Mouse (Mus musculus) gastrocnemius, postnatal 4 days (tissue): ENCODE measurements around the gene Gm49395. TPM values are rescaled to one million over a fixed set of nuclear protein-coding genes. Genes with fewer than 3 reads are reported as not detected.
A peak's percentile ranks its signal among the peaks of the same experiment; 100 is the strongest.

Source experiments
- DNase-seq, 2 experiments: peaks; one replicate each; pipeline ENCODE4 v3.0.0; 2021 to 2022; ENCODE audit warnings: low spot score in 2 of 2, mixed read lengths in 2 of 2
- total RNA-seq, 2 experiments: library from RNA; stranded (reverse); gene quantifications; 2 replicates each; pipeline ENCODE4 v1.2.3; 2021

Gene Gm49395
- total RNA-seq, 2 experiments from 2014 or later: 7.2 to 7.5 TPM

DNA sequence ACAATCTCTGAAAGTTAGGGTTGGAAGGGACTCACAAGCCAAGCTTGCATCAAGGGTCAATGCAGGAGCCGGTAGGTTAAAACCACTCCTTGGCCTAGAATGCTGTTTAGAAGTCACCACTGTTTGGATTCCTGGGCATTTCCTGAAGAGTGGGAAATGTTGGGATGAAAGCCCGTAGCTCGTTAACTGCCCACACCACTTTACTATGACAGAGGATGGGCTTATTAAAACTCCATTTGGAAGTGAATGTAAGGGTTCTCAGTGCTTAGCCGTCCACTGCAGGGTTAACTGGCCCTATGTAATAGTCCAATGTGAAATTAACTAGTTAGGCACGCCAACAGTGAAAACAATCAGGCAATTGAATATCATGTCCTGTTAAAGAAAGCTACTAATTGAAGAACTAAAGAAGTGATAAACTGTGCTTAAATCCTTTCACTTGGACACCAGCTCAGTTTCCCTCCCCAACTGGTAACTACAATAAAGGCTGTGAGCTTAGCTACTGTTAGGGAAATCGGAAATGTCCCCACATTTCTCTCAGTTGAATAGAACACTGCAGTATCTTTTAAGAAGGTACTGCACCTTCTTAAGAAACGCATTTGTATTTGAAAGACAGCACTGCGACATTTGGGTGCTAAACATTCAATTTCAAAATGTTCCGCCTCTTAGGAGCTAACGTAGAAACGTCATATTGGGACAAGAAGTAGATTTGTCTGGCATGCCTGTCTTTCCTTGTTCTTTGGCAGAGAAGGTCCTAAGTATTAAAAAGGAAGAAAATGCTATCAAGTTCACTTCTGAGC lies 1.1 kb downstream of the Gm49395 start:
- DNase-seq: no peak

DNA sequence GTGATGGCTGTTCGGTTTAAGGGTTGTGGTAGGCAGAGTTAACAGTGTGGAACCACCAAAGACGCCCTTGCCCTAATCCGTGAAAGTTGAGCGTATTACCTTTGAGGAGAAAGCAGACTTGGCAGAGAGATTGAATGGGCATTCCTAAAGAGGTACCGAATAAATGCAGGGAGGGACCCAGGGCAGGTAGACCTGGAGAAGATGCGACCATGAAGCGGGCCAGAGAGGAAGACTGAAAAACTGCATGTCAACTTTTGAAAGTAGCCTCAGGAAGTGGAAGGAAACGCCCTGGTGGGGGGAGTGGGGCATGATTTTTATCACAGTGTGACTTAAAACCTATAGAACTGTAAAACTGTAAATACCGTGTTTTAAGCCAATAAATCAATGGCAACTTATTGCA lies 2.3 kb downstream of the Gm49395 start:
- no peak for DNase-seq

DNA sequence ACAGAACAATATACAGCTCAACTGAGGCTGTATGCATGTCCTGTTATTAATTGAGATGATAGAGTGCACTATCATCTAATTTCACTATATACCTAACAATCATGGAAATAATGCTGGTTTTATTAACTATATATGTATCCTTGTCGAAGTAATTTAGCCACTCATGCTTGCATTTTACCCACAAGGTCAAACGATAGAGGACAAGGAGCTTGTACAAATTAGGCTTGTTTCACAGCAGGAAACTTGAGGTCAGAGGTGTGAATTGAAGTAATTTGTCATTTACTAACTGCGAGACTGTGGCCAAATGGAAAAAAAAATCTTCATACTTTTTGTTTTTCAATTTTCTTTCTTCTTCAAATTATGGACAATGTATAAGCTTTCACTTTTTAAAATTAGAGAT lies 3.5 kb downstream of the Gm49395 start:
- DNase-seq: no peak

DNA sequence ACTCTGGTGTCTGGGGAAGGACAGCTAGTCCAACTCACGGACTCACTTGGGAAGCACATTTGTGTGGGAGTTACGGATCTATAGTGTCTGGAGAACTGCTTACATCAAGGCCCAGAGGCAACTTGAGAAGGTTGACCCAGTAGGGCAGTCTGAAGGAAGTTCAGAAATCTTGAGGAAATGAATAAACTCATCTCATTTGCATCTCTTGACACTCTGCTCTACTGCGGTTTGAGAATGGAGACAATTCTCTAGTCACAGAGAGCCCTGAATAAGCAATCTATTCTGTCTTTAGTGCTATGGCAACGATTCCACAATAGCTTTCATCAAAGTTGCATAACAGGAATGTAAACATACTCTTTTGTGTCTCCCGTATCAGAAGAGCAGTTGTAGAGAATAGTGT lies 4.8 kb downstream of the Gm49395 start:
- no peak for DNase-seq

DNA sequence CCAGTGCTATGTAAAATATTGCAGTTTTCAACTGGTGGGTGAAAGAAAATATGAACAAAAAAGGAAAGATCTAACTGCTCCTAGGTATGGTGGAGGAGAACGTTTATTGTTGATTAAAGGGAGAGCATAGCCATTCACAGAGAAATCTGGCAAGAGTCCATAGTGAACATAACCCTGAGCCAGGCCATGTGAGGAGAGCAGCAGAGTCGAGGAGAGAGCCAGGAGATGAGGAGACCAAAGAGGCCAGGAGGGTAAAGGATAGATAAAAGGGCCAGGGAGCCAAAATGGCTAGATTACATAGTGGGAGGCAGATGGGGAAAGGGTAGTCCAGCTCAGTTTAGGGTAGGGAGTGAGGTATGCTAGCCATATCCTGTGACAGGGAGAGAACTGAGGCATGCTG lies 5.5 kb downstream of the Gm49395 start:
- no peak for DNase-seq

DNA sequence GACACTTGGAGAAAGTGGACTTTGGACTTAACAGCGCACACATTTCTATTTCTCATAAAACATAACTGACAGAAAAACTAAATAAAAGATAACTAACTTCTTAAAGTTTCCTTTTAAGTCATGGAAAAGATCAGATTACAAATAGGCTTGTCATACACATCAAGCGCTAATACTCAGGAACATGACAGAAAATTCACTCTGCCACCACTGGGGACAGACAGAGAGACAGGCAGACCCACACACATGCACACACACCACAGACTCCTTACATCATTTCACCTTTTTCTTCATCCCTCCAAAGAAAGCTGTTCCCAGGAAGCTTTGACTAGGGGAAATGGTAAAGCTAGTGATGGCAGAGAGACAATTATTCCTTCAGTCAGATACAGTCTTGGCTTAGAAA lies 6.3 kb downstream of the Gm49395 start:
- DNase-seq: no peak

DNA sequence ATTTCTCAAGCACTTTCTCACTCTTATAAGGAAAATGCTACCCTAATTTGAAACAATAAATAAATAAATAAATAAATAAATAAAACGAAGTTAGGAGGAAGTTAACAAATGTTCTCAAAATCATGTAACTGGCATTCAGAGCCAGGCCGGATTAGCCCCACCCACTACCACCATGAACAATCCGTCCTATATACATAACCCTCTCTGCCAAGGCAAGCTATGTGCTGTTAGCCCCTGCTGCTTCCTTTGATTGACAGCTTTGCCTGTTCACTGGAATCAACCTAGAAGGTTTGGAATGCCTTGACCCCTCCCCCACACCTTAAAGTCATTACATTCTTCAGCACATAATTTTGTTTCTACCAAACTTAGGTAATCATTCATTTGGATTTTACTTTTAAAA lies 10.2 kb downstream of the Gm49395 start:
- DNase-seq: no peak

DNA sequence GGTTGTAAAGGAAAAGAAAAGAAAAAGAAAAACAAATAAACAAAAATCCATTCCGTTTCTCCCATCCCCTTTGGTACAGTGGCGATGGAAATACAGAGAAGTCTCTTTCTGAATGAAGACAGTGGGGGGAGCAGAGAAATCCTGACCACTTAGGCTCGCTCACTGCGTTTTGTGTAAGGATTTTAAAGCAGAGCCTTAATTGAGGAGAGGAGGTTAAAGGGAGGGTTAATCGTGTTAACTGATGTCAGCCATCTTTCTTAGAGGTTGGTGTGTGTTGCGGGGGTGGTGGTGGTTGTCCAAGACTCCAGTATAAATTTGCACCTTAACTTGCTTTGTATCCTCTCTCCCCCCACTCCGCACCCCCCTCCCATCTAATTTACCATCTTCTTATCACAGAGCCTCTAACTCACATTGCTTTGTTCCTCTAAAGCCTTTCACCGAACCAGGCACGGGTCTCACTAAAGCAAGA lies 10.7 kb downstream of the Gm49395 start:
- DNase-seq: no peak

DNA sequence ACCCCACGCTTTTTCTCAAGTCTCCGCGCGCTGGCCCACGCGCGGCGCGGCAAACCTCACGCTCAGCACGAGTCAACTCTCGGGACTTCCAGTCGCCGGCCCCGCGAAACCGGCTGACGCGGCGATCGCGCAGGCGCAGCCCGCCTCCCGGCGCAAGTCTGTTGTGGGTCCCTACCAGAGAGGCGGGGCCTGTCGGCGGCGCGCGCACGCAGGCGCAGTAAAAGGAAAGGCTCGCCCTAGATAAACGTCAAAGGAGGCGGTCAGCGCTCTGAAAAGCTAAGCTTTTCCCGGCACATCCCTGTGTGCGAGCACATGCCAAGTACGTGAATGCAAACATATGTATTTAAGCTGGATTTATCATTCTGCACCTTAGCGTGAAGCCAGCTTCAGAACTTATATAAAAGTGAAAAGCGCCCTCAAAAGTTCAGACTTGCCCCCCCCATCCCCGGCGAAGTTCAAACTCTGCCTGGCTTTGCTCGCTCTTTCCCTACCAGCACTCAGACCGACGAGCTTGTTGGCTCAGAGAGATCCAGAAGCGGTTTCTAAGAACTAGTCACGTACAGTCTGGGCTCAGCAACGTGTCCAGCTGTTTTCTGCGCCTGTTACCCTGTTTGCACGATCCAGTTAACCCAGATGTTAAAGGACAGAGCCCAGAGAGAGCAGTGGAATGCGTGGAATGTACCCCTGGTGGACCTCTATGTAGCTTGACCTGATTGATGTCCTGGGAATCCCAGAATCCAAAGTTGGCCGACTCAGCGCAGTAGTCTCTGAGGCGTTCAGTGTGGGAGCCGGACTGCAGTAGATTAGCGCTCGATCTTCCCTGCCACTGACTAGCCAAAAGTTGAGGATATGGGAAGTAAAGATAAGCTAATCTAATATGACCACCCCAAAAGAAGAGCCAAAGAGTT lies 11.4 kb downstream of the Gm49395 start, which contains the start of gene Pelo:
TSS of gene Pelo (minus strand) at position 118 of the 908 bp plus-strand sequence.
- peak; percentile 93 to 97 for DNase-seq

DNA sequence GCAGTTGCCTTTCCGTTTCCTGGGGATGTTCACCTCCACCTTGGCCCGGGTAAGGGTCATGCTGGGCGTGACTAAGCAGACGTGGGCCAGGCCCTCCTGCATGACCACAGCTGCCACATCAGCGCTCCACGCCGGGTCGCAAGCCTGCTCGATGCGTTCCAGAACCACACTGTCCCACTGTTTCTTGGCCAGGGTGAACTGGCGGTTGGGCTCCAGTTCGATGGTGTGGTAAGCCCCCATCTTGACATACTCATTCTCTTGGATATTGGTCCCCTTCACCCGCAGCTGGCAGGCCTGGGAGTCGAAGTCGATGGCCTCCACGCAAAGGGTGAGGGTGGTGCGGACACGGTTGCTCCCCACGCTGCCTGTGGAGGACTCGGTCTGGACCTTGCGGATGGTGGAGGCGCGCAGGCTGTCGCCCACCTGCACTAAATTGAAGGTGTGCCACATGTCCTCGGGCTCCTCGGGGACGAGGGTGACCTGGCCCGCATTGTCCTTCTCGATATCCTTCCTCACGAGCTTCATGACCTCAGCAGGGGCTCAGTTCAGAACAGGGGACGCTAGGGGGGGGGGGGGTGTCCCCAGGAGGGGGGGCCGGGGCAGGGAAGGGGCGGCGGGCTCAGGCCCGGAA lies 12.2 kb downstream of the Gm49395 start:
- peak; percentile 19 to 26 for DNase-seq

DNA sequence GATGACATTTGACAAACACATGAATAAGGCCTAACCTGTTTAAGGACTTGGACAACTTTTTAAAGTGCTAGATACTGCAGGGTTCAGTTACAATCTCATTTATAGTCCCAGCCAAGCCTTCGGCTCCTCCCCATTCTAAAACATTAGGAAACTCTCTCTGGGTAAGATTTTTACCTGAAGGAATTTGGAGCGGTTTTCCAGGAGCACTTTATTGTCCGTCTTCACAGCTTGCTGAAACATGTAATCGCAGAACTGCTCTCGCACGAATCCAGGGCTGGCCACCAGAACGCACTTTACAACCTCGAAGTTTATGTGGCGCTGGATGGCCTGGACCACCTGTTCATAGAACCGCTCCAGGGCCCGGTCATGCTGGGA lies 12.7 kb downstream of the Gm49395 start:
- no peak for DNase-seq

DNA sequence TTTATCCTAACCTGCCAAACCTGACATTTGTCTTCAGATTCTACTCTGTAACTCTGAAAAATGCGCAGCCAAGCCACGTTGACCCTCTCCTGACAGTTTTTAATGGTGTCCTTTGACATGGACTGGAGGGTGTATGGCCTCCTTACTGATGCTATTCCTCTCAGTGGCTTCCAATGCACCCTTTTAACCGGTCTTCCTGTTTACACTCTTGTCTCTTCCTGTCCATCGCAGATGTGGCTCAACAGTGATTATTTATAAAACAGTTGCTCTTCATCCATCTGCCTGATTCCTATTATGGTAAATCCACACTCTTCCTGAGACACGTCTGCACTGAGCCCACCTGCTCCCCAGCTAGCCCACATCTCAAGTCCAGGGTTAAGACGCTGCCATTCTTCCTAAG lies 15.7 kb downstream of the Gm49395 start:
- no peak for DNase-seq

DNA sequence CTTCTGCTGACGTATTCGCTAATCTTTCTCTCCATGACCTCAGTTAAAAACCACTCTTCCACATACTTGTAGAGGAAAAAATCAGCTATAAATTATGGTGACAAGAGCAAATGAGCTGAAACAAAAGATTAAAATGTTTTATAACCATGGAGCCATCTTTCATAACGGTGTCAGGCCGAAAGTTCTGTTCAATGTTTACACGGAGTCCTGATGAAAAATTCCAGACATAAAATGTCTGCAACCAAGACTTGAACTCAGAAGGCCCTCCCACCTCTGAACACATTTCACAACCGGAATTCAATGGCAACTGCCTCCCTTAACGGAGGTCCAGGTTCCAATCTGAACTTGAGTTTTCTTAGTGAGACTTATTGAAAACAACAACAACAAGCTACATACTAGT lies 19.4 kb downstream of the Gm49395 start:
- no peak for DNase-seq

DNA sequence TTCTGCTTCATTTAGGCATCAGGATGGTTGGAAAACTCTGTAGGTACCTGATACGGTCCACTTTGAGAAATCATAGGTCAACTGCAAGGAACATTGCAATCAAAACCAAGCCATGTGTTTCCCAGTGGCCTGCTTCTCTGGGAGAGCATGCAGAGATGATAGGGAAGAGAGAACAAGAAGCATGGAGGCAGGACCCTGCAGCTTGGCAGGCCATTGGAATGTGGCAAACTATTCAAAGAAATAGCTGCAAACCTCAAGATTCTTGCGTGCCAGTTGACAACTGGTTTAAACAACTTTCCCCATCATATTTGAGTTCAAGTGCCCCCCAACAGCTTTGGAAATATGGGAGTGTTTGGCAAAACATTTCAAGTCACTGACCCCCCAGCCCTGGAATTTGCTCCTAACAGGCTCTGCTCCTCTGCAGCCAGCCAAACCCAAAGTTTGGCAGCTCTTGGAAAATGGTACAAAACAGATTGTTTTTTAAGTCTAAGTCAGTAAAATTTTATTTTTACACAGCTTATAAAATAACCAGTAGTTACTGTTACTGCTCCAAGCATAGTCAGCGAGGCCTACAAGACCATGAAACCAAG lies 21.6 kb downstream of the Gm49395 start:
- no peak for DNase-seq

DNA sequence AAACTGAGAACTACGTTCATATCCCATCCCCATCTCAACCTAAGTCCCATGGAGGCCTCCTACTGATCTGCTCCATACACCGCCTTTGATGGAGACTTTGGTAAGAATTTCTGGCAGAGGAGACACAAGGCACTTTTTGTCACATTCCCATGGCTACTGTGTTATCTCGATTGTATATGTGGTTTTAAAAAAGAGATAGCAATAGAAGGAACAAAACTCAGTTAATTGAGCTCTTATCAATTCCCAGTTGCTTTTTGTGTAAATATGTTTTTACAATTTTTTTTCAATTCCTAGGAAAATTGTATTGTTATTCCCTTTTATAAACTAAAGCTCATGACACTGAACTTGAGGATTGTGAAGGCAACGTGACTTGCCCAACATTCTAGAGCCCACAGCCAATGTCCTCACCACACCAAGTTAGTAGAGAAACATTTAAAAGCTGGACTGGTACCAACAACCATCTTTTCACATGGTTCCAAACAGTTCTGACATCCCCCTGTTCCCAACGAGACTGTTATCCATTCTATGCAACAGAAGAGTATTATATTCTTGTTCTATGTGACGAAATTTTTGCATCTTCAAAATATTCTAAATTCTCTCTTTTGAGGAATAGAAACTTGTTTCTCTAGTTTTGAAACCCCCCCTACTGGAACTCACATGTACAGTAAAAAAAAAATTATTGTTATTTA lies 22.6 kb downstream of the Gm49395 start:
- no peak for DNase-seq

DNA sequence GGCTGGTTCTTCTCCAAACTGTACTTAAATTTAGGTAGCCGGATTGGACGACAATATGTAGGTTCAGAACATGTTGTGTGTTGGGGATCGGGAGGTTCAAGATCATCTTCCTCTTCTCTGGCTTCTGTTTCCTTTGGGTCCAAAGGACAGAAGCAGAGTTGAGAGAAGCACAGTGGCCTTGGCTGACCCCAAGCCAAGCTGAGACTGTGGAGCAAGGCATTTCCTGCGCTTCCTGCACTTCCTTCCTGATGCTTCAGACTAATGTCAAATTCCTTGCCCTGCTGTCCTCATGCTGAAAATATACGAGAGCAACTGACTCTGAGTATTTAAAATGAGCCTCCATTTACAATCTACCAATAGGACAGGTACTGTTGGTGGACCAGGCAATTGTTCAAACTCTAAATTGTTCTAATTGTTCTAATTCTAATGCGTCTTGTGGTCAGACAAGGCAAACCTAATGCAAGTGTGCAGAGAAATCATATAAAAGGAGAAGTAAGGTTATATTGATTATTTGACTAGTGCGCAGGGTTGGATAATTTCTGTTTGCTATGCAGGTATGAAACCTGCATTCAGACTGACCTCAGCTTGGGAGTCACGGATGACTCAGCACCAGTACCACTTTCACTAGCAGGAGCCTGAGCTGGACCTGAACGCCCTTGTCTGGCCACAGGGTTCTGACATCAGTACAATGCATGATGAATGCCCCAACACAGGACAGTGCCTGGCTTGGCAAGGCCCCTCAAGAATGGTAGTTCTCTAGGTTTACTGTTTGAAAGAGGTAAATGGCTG lies 24.2 kb downstream of the Gm49395 start:
- no peak for DNase-seq

DNA sequence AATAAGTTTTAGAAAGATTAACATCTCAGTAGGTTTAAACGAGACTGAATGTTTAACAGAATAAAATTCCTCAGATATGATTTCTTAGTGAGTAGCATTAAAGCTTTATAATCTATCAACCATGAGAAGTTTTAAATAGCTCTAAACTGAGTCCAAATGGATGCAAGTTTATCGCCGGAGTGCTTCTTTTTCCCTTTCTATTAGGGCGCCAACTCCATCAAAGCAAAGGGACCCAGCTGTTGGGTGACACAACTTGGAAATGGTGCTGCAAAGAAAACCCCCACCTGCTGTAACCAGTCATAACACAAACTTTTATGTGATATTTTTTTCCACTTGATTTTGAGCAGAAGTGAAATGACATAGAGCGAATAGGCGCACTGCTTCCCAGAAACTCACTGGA lies 29.3 kb downstream of the Gm49395 start:
- no peak for DNase-seq

DNA sequence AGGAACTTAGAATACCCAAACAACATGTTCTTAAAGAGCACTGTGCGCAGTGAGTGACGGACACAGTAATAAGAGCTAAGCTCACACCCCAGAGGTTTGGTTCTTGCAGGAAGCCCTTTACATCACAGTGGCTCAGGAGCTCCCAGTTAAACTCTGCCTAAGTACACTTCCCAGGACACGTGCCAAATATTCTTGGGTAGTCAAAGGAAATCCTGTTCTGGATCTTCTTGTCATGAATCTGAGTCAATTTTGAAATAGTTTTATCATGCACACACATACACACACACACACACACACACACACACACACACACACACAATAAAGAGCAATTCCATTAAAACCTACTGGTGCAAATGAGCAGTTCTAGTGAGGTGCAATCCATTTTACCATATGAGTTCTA lies 30.3 kb downstream of the Gm49395 start:
- DNase-seq: no peak

DNA sequence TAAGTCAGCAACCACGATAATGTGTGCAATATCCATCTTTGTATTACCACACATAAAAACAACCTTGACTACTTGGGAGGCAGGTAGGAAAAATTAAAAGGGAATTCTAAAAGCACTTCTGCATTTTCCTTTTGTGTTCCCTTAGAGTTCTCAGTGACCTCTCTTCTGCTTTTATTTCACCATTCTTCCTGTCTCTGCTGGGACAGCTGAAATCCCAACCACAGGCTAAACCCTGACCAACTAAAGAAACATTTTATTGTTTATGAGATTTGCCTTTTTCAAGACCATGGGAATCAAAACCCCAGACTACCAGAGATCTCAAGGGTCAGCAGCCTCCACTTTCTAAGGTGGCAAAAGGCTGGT lies 33.8 kb downstream of the Gm49395 start:
- DNase-seq: no peak

DNA sequence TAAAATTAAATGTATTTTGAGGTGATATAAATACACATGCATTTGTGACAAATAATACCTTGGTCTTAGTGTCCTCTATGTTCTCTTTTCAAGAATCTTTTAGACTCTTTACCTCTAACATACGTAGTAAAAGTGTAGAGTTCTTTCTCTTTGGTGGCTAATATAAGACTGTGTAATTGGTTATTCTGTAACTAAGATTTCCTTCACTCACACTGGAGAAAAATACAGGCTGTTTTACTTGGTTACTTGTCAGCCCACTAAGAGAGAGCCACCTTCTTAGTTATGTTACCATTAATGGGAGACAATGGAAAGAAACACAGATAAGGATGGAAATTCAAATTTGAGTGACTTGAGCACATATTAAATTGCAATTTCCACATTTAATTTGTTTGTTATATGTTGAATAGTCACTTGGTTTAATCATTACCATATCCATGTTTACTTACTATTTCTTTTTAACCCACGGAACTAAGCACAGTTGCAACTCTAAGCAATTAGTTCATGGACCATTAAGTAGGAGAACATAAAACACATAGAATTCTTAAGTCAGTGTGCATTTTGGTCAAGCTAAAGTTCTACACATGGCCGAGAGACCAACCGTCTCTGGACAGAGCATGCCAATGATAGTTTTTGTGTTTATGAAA lies 34.3 kb downstream of the Gm49395 start:
- DNase-seq: no peak
